Mouse (Mus musculus): ENCODE measurements around the gene Pik3ca.
"Not testable (repeated sequence)": the region's sequence is repeated elsewhere in the genome, so short reads cannot be mapped to it uniquely, and the experiment has no call there.

Pik3ca gene

DNA sequence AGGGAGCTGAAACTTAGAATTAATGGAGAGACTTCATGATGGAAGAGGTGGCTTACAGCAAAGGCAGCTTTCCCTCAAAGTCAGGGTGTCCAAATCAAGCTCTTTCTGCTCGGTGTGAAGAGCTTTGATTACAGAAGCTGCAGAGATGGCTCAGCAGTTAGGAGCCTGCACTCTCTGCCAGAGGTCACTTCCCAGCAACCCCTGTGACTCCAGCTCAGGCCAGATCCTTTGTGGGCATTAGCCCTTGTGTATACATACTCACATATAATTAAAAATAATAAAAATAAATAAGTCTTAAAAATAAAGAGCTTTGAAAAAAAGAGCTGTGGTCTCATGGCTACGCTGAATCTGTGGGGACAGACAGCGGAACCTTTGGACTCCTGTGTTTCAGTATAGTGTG, 4.1 kb downstream of the Pik3ca start:
- DNase-seq (ENCODE audit: low read depth, low spot score): no peak

DNA sequence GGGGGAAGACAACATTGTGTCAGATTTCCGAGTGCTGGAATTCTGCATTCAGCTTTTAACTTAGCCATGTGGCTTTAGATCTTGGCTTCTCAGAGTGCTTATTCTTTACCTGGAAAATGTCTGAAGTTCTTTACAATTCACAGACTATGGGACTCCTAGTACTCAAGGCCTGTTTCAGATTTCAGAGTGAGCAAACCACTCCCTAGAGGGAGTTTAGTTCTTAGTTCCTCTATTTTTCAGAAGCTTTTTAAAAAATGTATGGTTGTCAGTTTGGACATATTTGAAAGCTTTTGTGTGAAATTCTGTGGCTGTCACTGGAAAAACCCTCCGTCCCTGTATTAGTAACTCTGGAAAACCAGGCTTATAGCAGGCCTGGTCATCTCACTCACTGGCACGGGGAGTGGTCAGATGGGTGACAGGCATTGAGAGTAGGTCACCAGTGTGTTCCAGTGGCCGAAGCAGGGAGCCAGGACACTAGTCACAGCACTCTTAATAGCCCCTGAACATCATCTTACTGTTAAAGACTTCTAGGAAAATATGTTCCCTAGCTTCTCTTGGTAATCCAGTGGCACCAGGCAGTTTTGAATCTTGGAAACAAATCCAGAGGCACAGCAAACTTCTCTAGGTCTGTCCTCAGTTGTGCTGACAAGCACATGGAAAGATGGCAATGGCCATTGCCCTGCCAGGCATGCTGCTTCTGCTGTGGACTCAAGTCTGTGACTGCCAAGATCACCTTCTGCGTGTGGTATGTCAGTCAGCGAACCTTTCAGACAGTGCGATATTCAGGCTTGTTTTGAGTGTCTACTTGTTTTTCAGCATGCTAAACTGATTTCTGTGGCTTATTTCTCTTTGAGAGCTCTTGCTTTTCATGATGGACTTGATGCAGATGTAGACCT, 5.8 kb downstream of the Pik3ca start:
- DNase-seq (ENCODE audit: low read depth, low spot score): no peak

DNA sequence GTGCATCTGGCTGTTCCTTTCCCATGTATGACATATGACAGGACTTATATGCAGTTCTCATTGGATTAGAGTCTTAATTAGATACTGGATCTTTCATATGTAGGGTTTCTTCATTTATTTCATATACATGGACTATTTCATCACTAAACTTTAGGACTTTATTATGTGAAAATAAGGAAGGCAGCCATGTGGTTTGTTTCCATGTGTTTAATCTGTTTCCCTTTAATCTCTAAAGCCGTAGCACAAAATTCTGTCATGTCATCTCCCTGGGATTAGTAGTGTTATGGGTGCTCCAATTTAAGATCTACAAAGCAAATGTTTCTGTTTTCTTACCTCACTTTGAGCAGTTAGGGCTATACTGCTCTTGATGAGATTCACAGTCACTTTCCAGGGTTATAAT, 8.2 kb downstream of the Pik3ca start:
- no peak for DNase-seq (ENCODE audit: low read depth, low spot score)

- no peak for DNase-seq (ENCODE audit: low read depth, low spot score)
Observed at GRCm38 (mm10) chr3:32406804-32407203, 9.3 kb downstream of the Pik3ca start.

DNA sequence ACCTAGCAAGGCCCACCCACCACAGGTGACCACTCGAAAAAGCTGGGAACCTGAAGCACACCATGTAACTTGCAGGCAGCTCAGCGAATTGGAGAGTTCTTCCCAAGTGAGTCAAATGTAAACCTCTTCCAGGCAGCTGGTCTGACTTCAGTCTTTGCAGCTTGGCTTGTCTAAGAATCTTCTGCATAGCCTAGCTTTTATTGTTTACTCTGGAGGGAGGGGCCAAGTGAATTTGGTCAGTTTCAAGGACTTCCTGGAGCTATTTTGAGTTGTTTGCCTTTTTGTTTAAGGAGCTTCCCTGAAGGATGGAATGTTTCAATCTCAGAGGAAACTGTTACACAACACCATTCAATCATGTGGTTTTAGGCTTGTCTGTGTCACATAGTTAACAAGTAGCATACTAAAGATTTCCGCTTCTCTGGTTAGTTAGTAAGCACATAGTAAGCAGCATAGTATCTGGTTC, 11.4 kb downstream of the Pik3ca start:
- DNase-seq (ENCODE audit: low read depth, low spot score): no peak

DNA sequence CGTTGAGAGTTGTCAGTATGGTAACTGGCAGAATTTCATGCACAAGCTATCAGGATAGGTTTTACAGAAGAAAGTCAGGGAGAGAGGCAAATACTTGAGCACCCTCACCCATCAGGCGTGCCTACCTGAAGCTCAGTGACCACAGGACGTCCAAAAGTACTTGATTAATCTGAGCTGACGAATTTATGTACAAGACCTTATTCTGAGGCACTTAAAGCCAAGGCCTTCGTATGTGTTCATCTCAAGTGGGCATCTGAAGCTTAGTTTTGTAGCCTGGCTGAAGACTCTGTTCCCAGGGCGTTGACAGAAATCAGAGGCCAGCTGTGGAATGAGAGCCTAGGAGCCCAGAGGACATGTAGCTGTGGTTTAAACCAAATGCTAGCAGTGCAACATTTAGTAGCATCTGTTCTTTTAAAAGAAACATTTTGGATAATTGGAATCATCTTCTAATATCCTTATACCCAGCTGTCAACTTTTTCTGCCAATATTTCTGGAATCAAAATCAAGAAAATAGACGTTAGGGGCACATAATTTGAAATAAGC, 15.1 kb downstream of the Pik3ca start:
- no peak for DNase-seq (ENCODE audit: low read depth, low spot score)

DNA sequence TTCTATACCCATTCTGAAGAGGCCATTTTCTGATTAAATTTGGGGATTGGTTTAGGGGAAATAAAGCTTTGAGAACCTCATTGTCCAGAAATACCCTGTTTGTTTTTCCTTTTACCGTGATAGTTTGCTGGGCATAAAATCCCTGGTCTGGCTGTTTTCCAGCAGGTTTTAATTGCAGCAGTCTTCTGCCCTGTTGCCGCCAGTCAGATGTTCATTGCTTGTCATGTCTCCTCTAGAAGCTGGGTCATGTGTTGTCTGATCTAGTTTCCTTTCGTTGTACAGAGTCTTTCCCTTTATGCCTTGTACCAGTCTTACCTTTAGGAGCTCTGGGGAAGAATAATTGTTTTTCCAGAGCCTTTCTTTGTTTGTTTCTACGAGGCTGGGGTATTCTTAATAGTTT, 16.9 kb downstream of the Pik3ca start:
- DNase-seq (ENCODE audit: low read depth, low spot score): no peak

GRCm38 (mm10) chr3:32415370-32416309, 18.2 kb downstream of the Pik3ca start:
- no peak for DNase-seq (ENCODE audit: low read depth, low spot score)

DNA sequence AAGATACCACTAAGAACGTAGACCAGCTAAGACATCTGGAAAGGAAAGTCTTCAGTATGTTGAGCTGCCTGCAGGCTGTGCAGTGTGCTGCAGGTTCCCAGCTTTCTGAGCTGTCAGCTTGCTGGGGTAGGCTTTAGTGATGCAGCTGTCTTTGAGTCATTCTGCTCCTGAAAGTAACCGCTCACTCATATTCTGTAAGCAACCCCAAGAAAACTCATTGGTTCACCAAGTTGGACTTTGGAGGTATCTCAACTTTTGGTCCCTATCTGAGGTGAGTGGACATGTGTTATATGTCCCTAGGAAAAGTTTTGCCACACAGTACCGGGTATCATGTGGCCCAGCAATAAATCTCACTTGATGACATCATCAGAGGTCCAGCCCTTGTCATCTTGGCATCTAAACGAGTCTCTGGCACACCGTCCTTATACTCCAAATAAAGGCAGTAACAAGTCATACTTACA, 20.3 kb downstream of the Pik3ca start:
- no peak for DNase-seq (ENCODE audit: low read depth, low spot score)

DNA sequence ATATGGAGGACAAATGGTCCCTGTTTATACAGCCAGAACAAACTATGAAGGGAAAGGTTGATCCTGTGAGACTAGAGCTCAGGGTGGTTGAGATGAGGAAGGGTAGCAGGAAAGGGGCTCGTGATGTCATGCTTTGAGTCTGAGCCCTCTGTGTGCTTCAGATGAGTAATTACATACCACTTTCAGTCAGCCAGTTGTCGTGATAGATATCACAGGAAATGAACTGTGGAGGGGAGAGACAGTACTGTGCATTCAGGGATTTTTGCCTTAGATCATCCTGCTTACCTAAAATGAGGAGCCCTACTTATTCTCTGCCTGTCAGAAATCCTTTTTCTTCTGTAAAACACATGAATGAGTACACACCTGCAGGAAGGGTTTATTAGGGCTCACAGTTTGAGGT, 22.4 kb downstream of the Pik3ca start:
- no peak for DNase-seq (ENCODE audit: low read depth, low spot score)

DNA sequence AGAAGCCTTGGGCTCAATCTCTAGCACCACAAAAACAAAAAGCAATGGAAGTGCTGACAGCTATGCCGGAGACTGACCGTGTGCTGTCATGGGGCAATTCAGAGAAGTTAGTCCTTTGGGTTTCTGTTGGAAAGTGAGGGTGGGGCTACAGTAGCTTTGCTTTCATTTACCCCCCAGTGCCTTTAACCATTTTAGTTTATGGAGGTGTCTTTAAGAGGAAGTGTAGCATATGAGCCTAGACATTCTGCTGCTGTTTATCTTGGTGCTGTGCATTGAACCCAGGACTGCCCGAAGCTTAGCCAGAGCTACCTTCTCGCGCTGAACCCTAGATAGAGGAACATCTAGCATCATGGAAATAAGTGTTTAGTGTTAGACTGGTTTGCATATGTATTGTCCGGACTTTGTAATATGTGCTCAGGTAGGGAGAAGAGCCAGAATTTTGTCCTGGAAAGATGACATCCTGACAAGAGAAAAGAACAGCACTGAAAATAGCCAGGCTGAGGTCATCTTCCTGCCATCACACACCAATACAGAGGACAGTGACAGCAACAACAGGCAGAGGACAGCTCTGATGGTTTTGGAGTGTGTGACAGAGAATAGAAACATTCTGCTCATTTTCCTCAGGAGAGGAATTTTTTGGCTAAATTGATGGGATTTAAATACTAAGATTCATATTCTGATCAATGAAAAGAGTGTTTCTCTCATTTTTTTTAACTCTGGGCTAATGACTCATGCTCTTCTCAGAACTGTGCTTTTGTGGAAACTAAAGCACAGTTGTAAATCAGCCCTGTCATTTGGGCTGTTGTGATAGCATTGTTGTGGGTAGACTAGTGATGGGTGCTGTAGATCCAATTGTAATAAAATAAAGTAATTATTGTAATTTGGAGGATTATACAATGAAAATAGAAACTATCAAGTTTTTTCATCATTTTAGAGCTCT, 23.9 kb downstream of the Pik3ca start:
- no peak for DNase-seq (ENCODE audit: low read depth, low spot score)

DNA sequence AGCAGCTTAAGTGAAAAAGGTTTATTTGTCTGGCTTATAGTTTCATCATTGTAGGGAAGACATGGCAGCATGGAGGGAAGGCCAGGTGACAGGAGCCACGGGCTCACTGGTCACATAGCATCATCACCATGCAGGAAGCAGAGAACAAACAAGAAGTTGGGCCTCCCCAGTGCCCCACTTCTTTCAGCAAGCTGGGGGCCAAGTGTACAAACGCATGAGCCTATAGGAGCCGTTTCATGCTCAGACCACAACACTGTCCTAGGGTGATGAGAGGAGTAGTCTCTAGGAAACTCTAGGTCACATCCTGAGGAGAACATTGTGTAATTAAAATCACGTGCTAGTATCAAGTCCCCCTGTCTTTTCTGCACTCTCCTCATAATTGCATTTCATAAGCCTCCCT, 30.2 kb downstream of the Pik3ca start:
- no peak for DNase-seq (ENCODE audit: low read depth, low spot score)

- DNase-seq (ENCODE audit: low read depth, low spot score): no peak
Observed at GRCm38 (mm10) chr3:32428361-32428760, 30.9 kb downstream of the Pik3ca start.

GRCm38 (mm10) chr3:32428921-32429320, 31.4 kb downstream of the Pik3ca start:
- no peak for DNase-seq (ENCODE audit: low read depth, low spot score)

GRCm38 (mm10) chr3:32429351-32429750, 31.9 kb downstream of the Pik3ca start:
- DNase-seq (ENCODE audit: low read depth, low spot score): not testable (repeated sequence)

- no peak for DNase-seq (ENCODE audit: low read depth, low spot score)
Observed at GRCm38 (mm10) chr3:32430394-32430793, 32.9 kb downstream of the Pik3ca start.

- DNase-seq (ENCODE audit: low read depth, low spot score): no peak
Observed at GRCm38 (mm10) chr3:32434016-32434415, 36.5 kb downstream of the Pik3ca start.

DNA sequence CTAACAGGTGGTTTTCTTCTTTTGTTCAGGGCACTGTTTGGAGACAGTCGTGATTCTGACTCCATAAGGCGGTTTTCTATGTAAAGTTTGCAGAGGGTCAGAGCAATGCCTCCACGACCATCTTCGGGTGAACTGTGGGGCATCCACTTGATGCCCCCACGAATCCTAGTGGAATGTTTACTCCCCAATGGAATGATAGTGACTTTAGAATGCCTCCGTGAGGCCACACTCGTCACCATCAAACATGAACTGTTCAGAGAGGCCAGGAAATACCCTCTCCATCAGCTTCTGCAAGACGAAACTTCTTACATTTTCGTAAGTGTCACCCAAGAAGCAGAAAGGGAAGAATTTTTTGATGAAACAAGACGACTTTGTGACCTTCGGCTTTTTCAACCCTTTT, 38.6 kb downstream of the Pik3ca start:
- DNase-seq (ENCODE audit: low read depth, low spot score): no peak

DNA sequence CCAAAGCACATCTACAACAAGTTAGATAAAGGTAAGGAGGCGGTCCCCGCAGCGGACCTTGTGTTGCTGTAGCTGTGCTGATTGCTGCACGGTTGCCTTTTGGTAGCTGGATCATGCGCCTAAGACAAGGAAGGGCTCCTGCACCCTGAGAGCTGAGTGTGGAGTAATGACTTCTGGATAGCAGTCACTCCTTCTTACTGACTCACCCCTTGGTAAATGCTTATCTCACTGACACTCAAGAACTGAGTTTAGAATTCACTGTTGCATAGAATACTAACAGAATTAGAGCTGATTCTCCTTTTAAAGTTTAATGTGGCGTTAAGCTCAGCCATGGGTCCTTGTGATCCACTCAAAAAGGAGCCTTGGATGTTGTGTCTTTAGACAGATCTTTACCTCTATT, 39.8 kb downstream of the Pik3ca start:
- no peak for DNase-seq (ENCODE audit: low read depth, low spot score)

- no peak for DNase-seq (ENCODE audit: low read depth, low spot score)
Observed at GRCm38 (mm10) chr3:32437820-32438219, 40.3 kb downstream of the Pik3ca start.

GRCm38 (mm10) chr3:32438716-32439115, 41.2 kb downstream of the Pik3ca start:
- no peak for DNase-seq (ENCODE audit: low read depth, low spot score)
